Mouse (Mus musculus) kidney, embryonic 16.5 days (tissue): ENCODE results near the gene Bsn. TPM values are rescaled to one million over a fixed set of nuclear protein-coding genes. Genes with fewer than 3 reads are reported as not detected.

ENCODE experiments used
- ATAC-seq: fragments of 200-750 bp; cut with Nextera tagmentation; 2 replicates; pipeline ENCODE4 v1.8.0; 2017; ENCODE audit warnings: moderate TSS enrichment; ENCODE audit not compliant: low FRiP score, low TSS enrichment
- H3K27ac ChIP-seq: fragments of 300-500 bp; sonication (generic); 2 replicates; pipeline ENCODE4 v1.5.1; 2014; ENCODE audit warnings: low read length
- H3K27me3 ChIP-seq: fragments of 300-500 bp; sonication (generic); 2 replicates; pipeline ENCODE4 v1.6.1; 2014; ENCODE audit warnings: low read length, control low read depth, mixed read lengths; ENCODE audit not compliant: insufficient read depth
- H3K36me3 ChIP-seq: fragments of 300-500 bp; sonication (generic); 2 replicates; pipeline ENCODE4 v1.6.1; 2014; ENCODE audit warnings: low read length, control low read depth, mixed read lengths; ENCODE audit not compliant: insufficient read depth
- H3K4me1 ChIP-seq: fragments of 300-500 bp; sonication (generic); 2 replicates; pipeline ENCODE4 v1.6.1; 2014; ENCODE audit warnings: low read length, control low read depth, mixed read lengths; ENCODE audit not compliant: insufficient read depth
- H3K4me2 ChIP-seq: fragments of 300-500 bp; sonication (generic); replicated peaks from 2 replicates; pipeline ENCODE4 v1.6.1; 2014; ENCODE audit warnings: low read depth, low read length
- H3K4me3 ChIP-seq: fragments of 300-500 bp; sonication (generic); 2 replicates; pipeline ENCODE4 v1.5.1; 2014; ENCODE audit warnings: mild to moderate bottlenecking, low read length
- H3K9ac ChIP-seq: fragments of 300-500 bp; sonication (generic); replicated peaks from 2 replicates; pipeline ENCODE4 v1.6.1; 2014; ENCODE audit warnings: low read length
- H3K9me3 ChIP-seq: fragments of 300-500 bp; sonication (generic); 2 replicates; pipeline ENCODE4 v1.6.1; 2016; ENCODE audit warnings: low read length, control low read depth
- WGBS: fragments of 180-500 bp; shearing (Covaris S2); extraction: QIAGEN DNeasy Blood & Tissue Kit; methylation state at CpG from one replicate; pipeline ENCODE4 v1.1.7; 2014; 5-methylcytosine and 5-hydroxymethylcytosine counted together
- polyA plus RNA-seq: library from polyadenylated mRNA; unstranded; fragments of >200 nt; fragmentation: Nextera tagmentation; extraction: Ambion mirVana; gene quantifications from 2 replicates; pipeline ENCODE4 v1.2.1, GENCODE M21; 2015

Bsn gene
- polyA plus RNA-seq, result 0.64 and 0.67 TPM in 2 replicates

DNA sequence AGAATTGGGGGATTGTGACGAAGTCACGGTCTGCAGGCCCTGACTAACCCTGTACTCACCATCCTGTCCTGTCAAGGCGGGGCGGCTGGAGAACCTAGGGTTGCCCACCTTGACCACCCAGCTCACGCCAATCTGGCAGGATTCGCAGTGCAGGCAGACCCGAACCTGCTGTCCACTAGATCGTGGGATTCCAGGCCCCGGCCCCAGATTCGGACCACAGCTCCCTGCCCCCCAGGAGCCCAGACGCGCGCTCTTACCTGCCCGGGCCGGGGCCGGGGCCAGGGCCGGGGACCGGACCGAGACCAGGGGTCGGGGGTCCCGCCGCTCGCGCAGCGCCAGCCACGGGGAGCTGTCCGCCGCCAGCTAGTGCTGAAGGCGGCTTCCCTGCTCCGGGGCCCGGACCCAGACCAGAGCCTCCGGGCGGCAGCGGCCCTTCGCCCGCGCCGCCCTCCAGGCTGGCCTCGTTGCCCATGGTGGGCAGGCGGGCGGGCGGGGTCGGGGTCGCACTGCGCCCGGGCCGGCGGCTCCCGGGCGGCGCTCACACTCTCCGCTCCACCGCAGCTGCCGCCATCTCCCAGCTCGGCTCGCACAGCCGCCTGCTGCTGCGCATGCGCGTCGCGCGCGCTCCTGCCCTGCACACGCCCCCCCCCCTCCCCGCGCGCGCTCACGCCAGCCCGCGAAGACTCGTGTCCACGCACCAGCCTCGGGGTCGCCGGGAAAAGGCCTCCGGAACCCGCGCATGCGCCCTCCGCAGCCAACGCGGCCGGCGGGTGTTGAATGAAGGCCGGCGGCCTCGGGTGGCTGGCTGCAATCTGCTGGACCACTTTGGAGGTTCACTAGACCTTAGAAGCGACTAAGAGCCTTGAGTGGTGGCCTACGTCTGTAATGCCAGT lies at the start of gene Bsn:
Gene Bsn (minus strand): TSS at position 598 of the 893 bp plus-strand sequence.
- Histone ChIP-seq H3K9ac (0 out of 2 replicates have a peak within 1 kb of the TSS, but pooled peaks have one; percentile 2), H3K36me3 (no peaks in the 10 kb centered on the region), H3K27ac (no peak within 1 kb of the TSS), H3K4me1 (no peaks in the 10 kb centered on the region), H3K9me3 (no peaks in the 10 kb centered on the region), H3K4me3 (peak within 1 kb of the TSS; percentile 57), H3K27me3 (peaks cover 7% of the 10 kb centered on the region), H3K4me2 (peak within 1 kb of the TSS; percentile 91)
- ATAC-seq, result peak; percentile 88
- WGBS, result 1% methylated on average over 80 of the region's 91 CpGs

DNA sequence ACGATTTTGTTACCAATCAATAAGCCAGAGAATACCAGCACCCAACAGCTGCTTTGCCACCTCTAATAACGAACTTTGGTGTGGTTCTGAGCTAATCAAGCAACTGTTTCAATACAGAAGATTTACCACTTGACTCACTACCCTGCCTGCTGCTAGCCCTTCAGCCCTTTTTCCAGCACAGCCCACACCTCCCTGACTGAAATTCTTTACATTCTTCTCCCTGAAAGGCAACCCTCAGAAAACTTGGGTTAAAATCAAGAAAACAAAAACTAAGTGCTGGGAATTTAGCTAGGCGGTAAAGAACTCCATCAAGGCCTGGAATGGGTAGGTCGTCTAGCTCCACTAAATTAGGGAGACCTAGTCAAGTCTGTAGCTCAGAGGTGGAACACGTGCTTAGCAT lies 49.8 kb upstream of the Bsn start:
- H3K9me3 ChIP-seq, result no peaks in the 10 kb centered on the region
- H3K27me3 ChIP-seq, result no peaks in the 10 kb centered on the region
- H3K9ac ChIP-seq, result no peak overlapping the region
- H3K4me2 ChIP-seq, result no peak overlapping the region
- ATAC-seq, result no peak
- 40% methylated on average over 5 of the region's 5 CpGs for WGBS
- peaks cover 3% of the 10 kb centered on the region; the same call in 1 of the 2 replicates for H3K36me3 ChIP-seq
- H3K4me3 ChIP-seq, result no peak overlapping the region
- H3K4me1 ChIP-seq, result peaks cover 41% of the 10 kb centered on the region
- peak overlapping the region; percentile 82 for H3K27ac ChIP-seq

DNA sequence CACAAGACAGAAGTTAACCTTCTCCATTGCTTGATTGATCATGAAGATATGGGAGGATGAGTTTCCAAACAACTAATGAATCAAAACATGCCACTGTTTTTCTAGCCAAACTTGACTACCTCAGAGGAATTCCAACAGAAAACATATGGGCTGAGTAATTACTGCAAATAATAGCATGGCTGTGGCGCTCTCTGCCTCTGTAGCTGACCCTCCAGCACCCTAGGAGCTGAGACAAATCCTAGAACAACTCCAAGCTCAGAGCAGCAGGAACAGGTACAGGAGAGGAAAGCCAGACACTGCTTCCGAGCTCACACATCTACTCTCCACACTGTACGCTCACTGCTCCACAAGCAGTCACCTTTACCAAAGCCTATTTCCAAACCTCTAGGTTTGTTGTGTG lies 48.6 kb upstream of the Bsn start:
- Histone ChIP-seq H3K36me3 (peaks cover 3% of the 10 kb centered on the region; the same call in 1 of the 2 replicates), H3K27ac (peak overlapping the region; percentile 82), H3K4me3 (no peak overlapping the region), H3K9me3 (no peaks in the 10 kb centered on the region), H3K9ac (no peak overlapping the region), H3K4me1 (peaks cover 44% of the 10 kb centered on the region), H3K4me2 (no peak overlapping the region; the same call in 1 of the 2 replicates), H3K27me3 (no peaks in the 10 kb centered on the region)
- 44% methylated on average over 3 of the region's 3 CpGs for WGBS
- peak; percentile 80 for ATAC-seq

DNA sequence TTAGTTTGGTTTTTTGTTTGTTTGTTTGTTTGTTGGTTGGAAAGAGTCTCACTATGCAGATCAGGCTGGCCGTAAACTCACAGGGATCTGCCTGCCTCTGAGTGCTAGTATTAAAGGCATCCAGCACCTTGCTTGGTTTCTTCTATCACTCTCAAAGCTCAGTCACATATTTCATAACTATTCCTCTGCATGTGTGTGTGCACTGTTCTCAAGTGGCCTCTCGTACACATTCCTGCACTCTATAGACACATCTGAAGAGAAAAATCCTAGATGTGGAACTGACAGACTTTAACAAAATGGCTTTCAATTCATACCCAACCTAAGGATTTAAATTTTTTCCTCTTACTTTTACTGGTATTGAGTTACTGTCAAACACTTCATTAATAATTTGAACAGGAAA lies 48.2 kb upstream of the Bsn start:
- ATAC-seq, result no peak
- H3K9ac ChIP-seq, result no peak overlapping the region; the same call in 1 of the 2 replicates
- peak overlapping the region; percentile 61 for H3K27ac ChIP-seq
- H3K9me3 ChIP-seq, result no peaks in the 10 kb centered on the region
- H3K27me3 ChIP-seq, result no peaks in the 10 kb centered on the region
- 69% methylated on average over 2 of the region's 2 CpGs for WGBS
- H3K36me3 ChIP-seq, result peaks cover under 1% of the 10 kb centered on the region; the same call in 1 of the 2 replicates
- no peak overlapping the region for H3K4me2 ChIP-seq
- no peak overlapping the region for H3K4me3 ChIP-seq
- H3K4me1 ChIP-seq, result peaks cover 49% of the 10 kb centered on the region

DNA sequence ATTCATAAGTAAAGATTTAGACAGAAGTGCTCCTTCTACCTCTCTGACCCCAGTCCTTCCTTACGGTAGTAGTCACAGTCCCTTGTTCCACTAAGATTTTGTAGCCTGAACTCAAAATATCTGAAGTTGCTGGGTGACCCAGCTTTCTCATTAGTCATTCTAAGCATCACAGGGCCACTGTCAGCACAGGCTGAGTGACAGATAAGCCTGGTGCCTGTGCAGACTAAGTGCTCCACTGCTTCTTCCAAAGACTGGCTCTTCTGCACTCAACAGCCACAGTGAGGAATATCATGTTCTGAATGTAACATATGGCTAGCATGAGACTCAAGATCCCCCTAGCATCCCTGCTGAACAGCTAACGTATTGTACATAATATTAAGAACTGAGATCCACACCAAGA lies 44.5 kb upstream of the Bsn start:
- H3K4me3 ChIP-seq, result no peak overlapping the region

DNA sequence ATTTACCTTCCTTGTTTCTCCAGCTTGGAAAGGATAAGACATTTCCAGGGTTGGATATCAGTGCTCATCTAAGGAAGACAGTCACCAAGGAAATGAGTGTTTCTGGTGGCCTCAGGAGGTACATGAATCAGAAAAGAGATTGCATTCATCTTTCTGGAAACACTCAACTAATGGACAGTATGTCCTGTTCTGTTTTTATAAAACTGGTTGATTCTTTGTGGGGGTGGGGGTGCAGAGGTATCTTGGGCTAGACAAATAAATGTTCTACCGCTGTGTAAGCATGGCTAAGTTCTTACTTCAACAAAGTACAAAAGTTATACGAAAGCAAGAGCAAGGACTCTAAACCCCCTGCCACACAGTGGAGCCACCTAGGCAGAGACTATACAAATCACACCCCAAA lies 42.7 kb upstream of the Bsn start:
- H3K9ac ChIP-seq, result no peak overlapping the region
- H3K4me2 ChIP-seq, result no peak overlapping the region
- WGBS, result 75% methylated on average over 2 of the region's 2 CpGs
- no peaks in the 10 kb centered on the region for H3K9me3 ChIP-seq
- no peaks in the 10 kb centered on the region for H3K36me3 ChIP-seq
- H3K27me3 ChIP-seq, result no peaks in the 10 kb centered on the region
- ATAC-seq, result no peak
- H3K27ac ChIP-seq, result no peak overlapping the region
- H3K4me3 ChIP-seq, result no peak overlapping the region
- peaks cover 46% of the 10 kb centered on the region for H3K4me1 ChIP-seq

More for the DNA sequence above, 44.5 kb upstream of the Bsn start:
- no peaks in the 10 kb centered on the region for H3K27me3 ChIP-seq
- 84% methylated on average over 2 of the region's 2 CpGs for WGBS
- H3K9me3 ChIP-seq, result no peaks in the 10 kb centered on the region
- no peak for ATAC-seq
- peaks cover 47% of the 10 kb centered on the region for H3K4me1 ChIP-seq
- H3K36me3 ChIP-seq, result no peaks in the 10 kb centered on the region
- H3K9ac ChIP-seq, result no peak overlapping the region
- no peak overlapping the region for H3K4me2 ChIP-seq
- H3K27ac ChIP-seq, result no peak overlapping the region

GRCm38 (mm10) chr9:108227911-108228649 lies 37.9 kb upstream of the Bsn start:
- Histone ChIP-seq H3K4me1 (peaks cover 54% of the 10 kb centered on the region), H3K4me2 (no peak overlapping the region), H3K9ac (no peak overlapping the region), H3K9me3 (no peaks in the 10 kb centered on the region), H3K27me3 (no peaks in the 10 kb centered on the region), H3K27ac (peak overlapping the region; percentile 81), H3K4me3 (no peak overlapping the region), H3K36me3 (no peaks in the 10 kb centered on the region)
- peak; percentile 74 for ATAC-seq
- 17% methylated on average over 2 of the region's 2 CpGs for WGBS

GRCm38 (mm10) chr9:108225166-108225565 lies 35.0 kb upstream of the Bsn start:
- no peak overlapping the region for H3K4me3 ChIP-seq
- no peak overlapping the region for H3K9ac ChIP-seq
- peak overlapping the region; percentile 97 for H3K27ac ChIP-seq
- ATAC-seq, result no peak
- 60% methylated on average over 2 of the region's 2 CpGs for WGBS
- peaks cover 75% of the 10 kb centered on the region for H3K4me1 ChIP-seq
- H3K27me3 ChIP-seq, result no peaks in the 10 kb centered on the region
- no peaks in the 10 kb centered on the region for H3K36me3 ChIP-seq
- no peaks in the 10 kb centered on the region for H3K9me3 ChIP-seq
- no peak overlapping the region for H3K4me2 ChIP-seq

GRCm38 (mm10) chr9:108223633-108224032 lies 33.4 kb upstream of the Bsn start:
- 48% methylated on average over 1 of the region's 1 CpGs for WGBS
- H3K36me3 ChIP-seq, result no peaks in the 10 kb centered on the region
- no peak overlapping the region for H3K4me2 ChIP-seq
- H3K4me1 ChIP-seq, result peaks cover 65% of the 10 kb centered on the region
- no peak overlapping the region for H3K9ac ChIP-seq
- no peaks in the 10 kb centered on the region for H3K9me3 ChIP-seq
- H3K4me3 ChIP-seq, result no peak overlapping the region
- ATAC-seq, result peak; percentile 83
- H3K27ac ChIP-seq, result peak overlapping the region; percentile 97
- H3K27me3 ChIP-seq, result no peaks in the 10 kb centered on the region
